Mouse (Mus musculus): ENCODE results near the gene Mgat4e.
"Not testable (repeated sequence)": the region's sequence is repeated elsewhere in the genome, so short reads cannot be mapped to it uniquely, and the experiment has no call there.

The Mgat4e gene

DNA sequence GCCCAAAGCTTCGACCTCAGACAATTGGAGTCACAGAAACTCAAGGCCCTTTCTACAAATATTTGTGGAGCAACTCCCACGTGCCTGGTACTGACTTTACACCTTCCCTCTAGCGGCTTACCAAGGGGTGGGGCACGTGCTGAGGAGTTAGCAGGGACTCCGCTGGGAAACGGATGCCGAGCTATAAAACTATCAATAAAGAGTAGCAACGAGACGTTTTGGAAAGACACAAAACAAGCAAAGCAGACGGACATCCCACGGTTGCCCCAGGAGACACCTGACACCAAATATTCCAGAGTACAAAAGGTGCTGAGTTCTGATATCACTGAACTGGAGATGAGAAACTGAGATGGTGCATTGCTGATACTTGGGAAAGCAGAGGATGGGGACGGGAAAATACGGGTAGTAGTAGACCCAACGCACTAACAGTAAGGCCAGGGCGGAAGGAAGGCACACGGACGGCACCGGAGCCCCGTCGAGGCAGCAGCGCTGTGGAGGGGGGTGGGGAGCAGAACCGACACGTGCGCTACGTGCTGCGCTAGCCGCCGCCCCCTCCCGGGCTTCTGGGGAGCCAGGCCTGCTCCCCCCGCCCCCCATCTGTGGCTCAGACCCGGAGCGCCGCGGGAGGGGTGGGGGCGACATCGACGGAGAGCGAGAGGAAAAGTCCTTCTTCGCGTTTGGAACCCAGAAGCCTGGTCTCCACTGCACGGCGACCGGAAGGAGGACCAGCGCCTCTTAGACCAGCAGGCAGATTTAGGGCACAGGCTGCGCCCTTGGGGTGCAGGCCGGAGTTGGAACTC, 6.6 kb upstream of the Mgat4e start:
- peak; percentile 17 for DNase-seq (ENCODE audit: low spot score)

DNA sequence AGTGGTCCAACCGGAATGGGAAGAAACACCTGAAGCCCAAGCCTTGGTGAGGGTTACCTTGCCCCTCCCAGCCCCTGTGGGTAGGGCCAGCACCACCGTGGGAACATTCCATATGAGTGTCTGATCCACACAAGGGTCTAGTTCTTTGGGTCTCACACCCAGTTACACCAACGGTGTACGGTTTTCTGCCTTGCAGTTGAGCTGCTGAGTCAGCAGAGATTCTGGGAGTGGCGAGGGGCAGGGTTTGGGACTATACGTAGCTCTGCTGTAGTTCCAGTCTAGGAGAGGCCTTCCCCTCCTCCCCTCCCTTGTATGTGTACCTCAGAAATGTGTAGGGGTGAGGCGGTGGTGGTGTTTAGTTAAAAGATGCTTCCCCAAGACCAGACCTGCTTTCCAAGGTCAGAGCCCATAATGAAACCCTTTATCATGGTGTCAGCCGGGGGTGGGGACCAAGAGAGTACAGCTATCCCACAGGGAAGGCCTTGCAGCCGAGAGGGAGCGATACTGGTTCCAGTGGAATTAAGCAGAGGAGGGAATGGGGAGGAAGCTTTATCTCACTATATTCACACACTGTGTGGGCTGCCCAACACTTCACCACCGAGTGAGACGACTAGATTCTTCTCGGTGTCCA, 5.9 kb upstream of the Mgat4e start:
- DNase-seq (ENCODE audit: low spot score) = peak; percentile 5

- DNase-seq (ENCODE audit: low spot score) = no peak
Measured at GRCm38 (mm10) chr1:134552396-134552795, 2.9 kb upstream of the Mgat4e start.

- no peak for DNase-seq (ENCODE audit: low spot score)
Measured at GRCm38 (mm10) chr1:134551869-134552268, 2.4 kb upstream of the Mgat4e start.

DNA sequence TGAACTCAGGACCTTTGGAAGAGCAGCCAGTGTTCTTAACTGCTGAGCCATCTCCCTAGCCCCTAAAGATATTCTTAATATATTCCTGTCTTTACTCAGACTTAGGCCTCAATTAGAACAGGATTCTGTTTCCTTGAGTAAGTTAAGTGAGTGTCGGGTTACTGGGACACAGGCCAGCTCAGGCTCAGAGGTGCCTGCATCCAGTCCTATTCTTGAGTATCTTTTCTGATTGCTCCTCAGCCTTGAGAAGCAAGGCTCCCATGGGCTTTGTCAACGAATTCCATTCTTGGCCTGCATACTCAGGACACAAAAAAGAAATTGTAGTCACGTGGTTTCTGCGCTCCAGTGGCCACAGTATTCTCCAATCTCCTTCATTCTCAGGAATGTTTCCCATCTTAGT, 1.3 kb downstream of the Mgat4e start:
- DNase-seq (ENCODE audit: low spot score) = no peak

GRCm38 (mm10) chr1:134540610-134541009, 8.9 kb downstream of the Mgat4e start:
- no peak for DNase-seq (ENCODE audit: low spot score)

- no peak for DNase-seq (ENCODE audit: low spot score)
Measured at GRCm38 (mm10) chr1:134535513-134535912, 14.0 kb downstream of the Mgat4e start.

GRCm38 (mm10) chr1:134535054-134535453, 14.4 kb downstream of the Mgat4e start:
- no peak for DNase-seq (ENCODE audit: low spot score)

DNA sequence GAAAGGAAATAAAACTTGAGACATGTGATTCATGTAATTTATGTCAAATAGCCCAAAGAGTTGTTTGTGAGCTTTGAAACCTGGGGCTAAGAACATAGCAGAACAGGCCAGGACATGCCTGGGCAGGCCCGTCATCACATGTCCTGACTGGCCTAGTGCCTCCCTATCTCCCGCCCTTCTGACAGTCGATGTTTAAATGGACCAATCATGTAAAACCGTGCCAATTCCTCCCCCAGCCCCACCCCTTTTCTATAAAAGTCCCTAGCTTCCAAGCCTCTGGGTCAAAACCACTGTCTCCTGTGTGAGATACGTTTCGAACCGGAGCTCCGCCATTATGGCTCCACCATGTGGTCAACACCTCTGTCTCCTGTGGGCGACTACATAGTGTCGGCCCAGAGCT, 15.8 kb downstream of the Mgat4e start:
- DNase-seq (ENCODE audit: low spot score) = not testable (repeated sequence)

DNA sequence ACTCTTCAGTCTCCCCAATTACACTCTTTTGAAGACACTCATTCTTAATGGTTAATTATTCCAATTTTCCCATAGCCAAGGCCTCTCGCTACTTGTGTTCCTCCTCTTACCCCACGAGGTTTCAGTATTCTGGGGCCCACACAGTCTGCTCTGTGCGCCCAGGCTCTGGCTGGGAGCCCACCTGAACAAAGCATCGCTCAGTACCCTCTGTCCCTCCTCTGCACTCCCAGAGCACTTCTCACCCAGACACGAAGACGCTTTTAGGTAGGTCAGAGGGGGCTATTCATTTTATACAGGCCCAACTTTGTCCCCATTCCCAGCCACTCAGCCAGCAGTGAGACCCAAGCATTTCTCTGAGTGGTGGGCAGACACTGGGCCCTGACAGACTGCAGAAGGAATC, 18.9 kb downstream of the Mgat4e start:
- no peak for DNase-seq (ENCODE audit: low spot score)

DNA sequence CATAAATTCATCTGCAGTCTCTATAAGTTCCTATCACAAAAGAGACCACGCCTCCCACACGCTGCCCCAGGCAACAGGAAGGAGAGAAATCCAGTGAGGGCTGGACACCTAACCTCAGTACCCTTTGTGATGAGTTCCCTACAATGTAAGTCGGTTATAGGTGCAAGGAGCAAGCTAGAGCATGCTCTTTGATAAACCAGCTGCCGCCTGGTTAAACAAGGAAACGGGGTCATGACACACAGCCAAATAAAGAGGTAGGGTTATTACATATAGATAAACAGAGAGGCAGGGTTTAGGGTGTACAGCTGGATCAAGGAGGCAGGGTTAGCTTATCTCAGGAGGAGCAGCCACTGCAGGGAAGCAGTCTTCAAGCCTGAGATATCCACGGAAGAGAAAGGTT, 22.7 kb downstream of the Mgat4e start:
- no peak for DNase-seq (ENCODE audit: low spot score)

DNA sequence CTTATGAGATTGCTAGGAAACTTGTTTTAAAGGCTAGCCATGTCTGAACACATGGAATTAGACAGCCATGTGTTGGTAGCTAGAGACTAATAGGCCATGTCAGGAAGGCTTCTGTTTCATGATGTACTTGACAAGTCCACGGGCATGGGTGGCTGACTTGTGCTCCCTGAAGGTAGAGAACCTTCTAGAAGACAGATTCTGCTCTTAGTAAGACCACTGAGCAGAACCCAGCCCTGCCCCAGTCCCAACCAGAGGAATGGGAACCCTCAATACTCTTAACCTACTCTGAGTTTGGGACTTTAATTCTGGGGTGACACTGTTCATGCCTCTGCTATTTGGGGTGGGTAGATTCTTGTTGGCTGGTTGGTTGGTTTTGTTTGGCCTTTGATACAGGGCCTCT, 24.5 kb downstream of the Mgat4e start:
- DNase-seq (ENCODE audit: low spot score) = no peak

- DNase-seq (ENCODE audit: low spot score) = no peak
Measured at GRCm38 (mm10) chr1:134524424-134524823, 25.1 kb downstream of the Mgat4e start.

DNA sequence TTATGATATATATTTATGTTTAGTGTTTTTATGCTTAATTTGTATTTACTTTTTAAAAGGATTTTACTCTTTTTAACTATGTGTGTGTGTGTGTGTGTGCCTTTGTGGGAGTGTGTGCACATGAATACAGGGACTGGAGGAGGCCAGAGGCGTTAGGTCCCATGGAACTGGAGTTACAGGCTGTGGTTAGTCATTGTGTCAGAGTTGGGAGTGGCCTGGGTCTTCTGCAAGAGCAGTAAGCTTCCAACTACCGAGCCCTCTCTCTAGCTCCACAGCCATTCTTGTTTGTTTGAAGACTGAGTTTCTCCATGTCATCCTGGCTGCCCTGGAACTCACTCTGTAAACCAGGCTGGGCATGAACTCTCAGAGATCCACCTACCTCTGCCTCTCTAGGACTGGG, 27.2 kb downstream of the Mgat4e start:
- DNase-seq (ENCODE audit: low spot score) = no peak

- DNase-seq (ENCODE audit: low spot score) = no peak
Measured at GRCm38 (mm10) chr1:134521163-134521562, 28.3 kb downstream of the Mgat4e start.

DNA sequence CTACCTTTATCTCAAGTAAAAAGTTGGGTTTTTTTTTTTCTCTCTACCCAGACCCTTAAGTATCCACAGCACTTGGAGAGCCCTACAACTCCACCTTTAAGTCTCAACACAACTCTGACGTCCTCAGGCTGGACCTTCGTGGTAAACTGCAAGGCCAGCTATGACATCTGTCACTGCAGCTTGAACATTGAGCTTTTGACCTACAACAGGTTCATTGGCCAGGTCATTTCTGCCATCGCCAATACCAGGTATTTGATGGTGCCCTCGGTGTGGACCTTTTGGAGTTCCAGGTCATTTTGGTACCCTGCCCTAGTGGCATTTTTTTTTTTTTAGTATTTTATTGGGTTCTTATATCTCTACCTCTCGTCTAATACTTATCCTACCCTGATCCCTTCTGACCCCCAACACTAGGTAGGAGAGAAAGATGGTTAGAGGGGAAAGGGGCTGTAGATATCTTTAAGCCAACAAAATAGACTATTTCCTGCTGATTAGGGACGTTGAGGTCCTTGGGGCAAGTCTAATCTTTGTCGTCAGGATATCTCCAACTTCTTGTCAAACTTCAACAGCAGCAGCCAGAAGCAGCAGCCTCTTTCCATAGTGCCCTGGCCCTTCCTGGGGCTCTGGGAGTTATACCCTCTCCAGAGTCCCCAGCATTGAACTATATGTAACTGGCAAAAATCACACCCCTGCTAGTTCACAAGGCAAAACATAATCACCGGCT, 29.3 kb downstream of the Mgat4e start:
- no peak for DNase-seq (ENCODE audit: low spot score)

DNA sequence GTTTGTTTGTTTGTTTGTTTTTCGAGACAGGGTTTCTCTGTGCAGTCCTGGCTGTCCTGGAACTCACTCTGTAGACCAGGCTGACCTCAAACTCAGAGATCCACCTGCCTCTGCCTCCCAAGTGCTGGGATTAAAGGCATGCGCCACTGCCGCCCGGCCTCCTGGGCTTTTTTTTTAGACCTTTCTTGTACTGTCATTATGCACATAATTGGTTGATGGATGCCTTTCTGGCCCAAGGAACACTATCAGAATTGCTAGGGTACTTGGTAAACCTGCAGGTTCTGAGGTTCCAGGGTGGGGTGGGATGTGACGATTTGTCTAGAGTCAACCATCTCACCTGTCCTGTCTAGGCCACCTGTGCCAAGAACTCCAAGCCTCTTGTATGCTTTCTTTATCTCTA, 30.3 kb downstream of the Mgat4e start:
- DNase-seq (ENCODE audit: low spot score) = not testable (repeated sequence)

- DNase-seq (ENCODE audit: low spot score) = peak; percentile 50
Measured at GRCm38 (mm10) chr1:134518677-134519076, 30.8 kb downstream of the Mgat4e start.

GRCm38 (mm10) chr1:134517841-134518240, 31.6 kb downstream of the Mgat4e start:
- DNase-seq (ENCODE audit: low spot score) = not testable (repeated sequence)

GRCm38 (mm10) chr1:134516491-134517198, 32.8 kb downstream of the Mgat4e start:
- no peak for DNase-seq (ENCODE audit: low spot score)

DNA sequence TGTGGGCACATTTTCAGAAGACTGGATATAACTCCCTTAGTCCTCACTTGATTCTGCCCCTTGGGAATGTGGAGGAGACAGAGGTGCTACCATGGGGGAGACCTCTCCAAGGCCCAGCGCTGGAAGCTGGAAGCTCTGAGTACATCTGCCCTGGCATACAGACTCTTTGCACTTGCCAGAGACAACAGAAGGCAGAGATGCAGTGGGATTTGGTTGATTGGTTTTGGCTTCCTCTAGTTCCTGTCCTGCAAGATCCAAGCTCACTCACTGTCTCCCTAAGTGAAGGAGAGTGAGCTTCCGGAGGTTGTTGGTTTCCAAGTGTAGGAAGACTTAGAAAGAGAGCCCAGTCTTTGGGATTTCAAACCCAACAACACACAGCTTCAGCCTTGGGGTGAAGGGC, 33.6 kb downstream of the Mgat4e start:
- no peak for DNase-seq (ENCODE audit: low spot score)

- no peak for DNase-seq (ENCODE audit: low spot score)
Measured at GRCm38 (mm10) chr1:134513876-134514590, 35.4 kb downstream of the Mgat4e start.

All from ovary, postnatal 10 days (tissue).